Mouse (Mus musculus): Measurements from ENCODE around the gene Mrrf.

The Mrrf gene

GRCm38 (mm10) chr2:36234526-36235368 lies 98.6 kb downstream of the Mrrf start:
- DNase-seq (ENCODE audit: low spot score) = no peak

GRCm38 (mm10) chr2:36235917-36236316 lies 99.7 kb downstream of the Mrrf start:
- peak; percentile 71 for DNase-seq (ENCODE audit: low spot score)

GRCm38 (mm10) chr2:36236889-36237288 lies 100.7 kb downstream of the Mrrf start:
- DNase-seq (ENCODE audit: low spot score) = no peak

GRCm38 (mm10) chr2:36237557-36237956 lies 101.4 kb downstream of the Mrrf start:
- DNase-seq (ENCODE audit: low spot score) = no peak

GRCm38 (mm10) chr2:36238467-36238866 lies 102.3 kb downstream of the Mrrf start:
- DNase-seq (ENCODE audit: low spot score) = no peak

GRCm38 (mm10) chr2:36238951-36239350 lies 102.8 kb downstream of the Mrrf start:
- no peak for DNase-seq (ENCODE audit: low spot score)
